ENCODE assay signal across 14 mouse cellular contexts in the genomic region with DNA sequence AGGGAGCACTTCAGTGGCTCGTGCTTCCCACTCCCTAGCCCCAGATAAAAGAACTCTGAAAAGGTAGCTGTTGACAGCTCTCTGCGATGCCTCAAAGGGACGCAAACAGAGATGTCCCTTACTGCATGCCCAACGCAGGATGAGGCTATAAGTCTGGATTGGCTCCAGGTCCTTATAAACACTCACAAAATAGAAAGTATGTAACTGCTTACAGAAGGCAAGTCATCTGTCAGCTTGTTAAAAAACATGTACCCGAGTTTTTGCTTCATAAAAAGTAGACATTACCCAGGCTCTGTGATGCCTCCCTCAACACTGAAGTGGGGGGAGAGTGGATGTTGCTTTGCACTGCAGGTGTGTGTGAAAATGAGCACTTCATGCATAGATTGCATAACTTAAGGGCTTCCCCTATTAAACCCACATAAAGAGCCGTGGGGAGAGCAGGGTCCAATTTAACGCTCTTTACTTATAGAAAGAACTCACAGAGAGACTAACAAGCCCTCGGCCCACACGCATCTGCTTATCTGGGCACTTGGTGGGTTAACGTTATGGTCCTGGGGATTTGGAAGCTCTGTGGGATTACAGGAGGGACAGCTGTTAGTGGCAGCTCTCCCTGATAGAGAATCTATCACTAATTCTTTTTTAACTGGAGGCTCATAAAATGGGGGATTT. TPM values are rescaled to one million over a fixed set of nuclear protein-coding genes. Genes with fewer than 3 reads are reported as not detected.
DNase-seq lines count a peak whose midpoint lies in the region; ATAC-seq and TF ChIP-seq lines count a peak whose summit lies in the region.
"Had no signal": no experiment of that assay in that cellular context is flagged by ENCODE, and none has a peak within 500 bp of the region (broad histone marks: within the 10 kb centered on the region; RNA-seq: fewer than 3 reads in every experiment).

No protein-coding gene starts in this region.

- 15% methylated on average over 10 of the region's 10 CpGs for WGBS in heart, embryonic 14.5 days
- 28% methylated on average over 10 of the region's 10 CpGs for WGBS in heart, embryonic 10.5 days
- WGBS in lung, embryonic 14.5 days: 20% methylated on average over 10 of the region's 10 CpGs
- 25% methylated on average over 10 of the region's 10 CpGs for WGBS in limb, embryonic 13.5 days

- peak overlapping the region; percentile 4 to 43; a peak in 1 of 4 replicates for H3K27ac ChIP-seq in heart, embryonic 14.5 days (replicated peaks in 1 of 2; ENCODE audit: control insufficient read depth in 1 of 2, insufficient read depth in 1 of 2, low read depth in 2 of 2, low read length in 2 of 2)
- H3K27ac ChIP-seq in heart, embryonic 10.5 days: no peak overlapping the region
- no peak overlapping the region for H3K27ac ChIP-seq in lung, embryonic 14.5 days (ENCODE audit: low read depth)
- H3K27ac ChIP-seq in limb, embryonic 13.5 days: no peak overlapping the region
- H3K27ac ChIP-seq: kidney, postnatal 0 days; liver, embryonic 13.5 days; macrophage had no signal

- peaks cover 10 to 49% of the 10 kb centered on the region in 2 experiments for H3K4me1 ChIP-seq in heart, embryonic 14.5 days (ENCODE audit: control insufficient read depth in 2 of 2, insufficient read depth in 2 of 2, low read length in 2 of 2)
- peaks cover 80% of the 10 kb centered on the region for H3K4me1 ChIP-seq in heart, embryonic 10.5 days
- H3K4me1 ChIP-seq in lung, embryonic 14.5 days (ENCODE audit: insufficient read depth): no peaks in the 10 kb centered on the region
- H3K4me1 ChIP-seq in limb, embryonic 13.5 days: peaks cover 9% of the 10 kb centered on the region
- H3K4me1 ChIP-seq: liver, embryonic 13.5 days had no signal

- no peak overlapping the region for H3K4me3 ChIP-seq in heart, embryonic 14.5 days (ENCODE audit: control insufficient read depth in 1 of 2, insufficient read depth in 1 of 2, low read depth in 1 of 2, low read length in 2 of 2)
- H3K4me3 ChIP-seq in heart, embryonic 10.5 days: no peak overlapping the region
- no peak overlapping the region for H3K4me3 ChIP-seq in lung, embryonic 14.5 days (ENCODE audit: low read depth, low read length)
- H3K4me3 ChIP-seq in limb, embryonic 13.5 days: no peak overlapping the region
- H3K4me3 ChIP-seq: liver, embryonic 13.5 days had no signal

- H3K9me3 ChIP-seq in heart, embryonic 14.5 days (ENCODE audit: control insufficient read depth, low read length): no peaks in the 10 kb centered on the region
- no peaks in the 10 kb centered on the region for H3K9me3 ChIP-seq in heart, embryonic 10.5 days
- no peaks in the 10 kb centered on the region for H3K9me3 ChIP-seq in lung, embryonic 14.5 days (ENCODE audit: low read depth, low read length)
- no peaks in the 10 kb centered on the region for H3K9me3 ChIP-seq in limb, embryonic 13.5 days
- H3K9me3 ChIP-seq: liver, embryonic 13.5 days had no signal

- 0 out of 2 replicates have a peak overlapping the region, but pooled peaks have one; percentile 4 for H3K4me2 ChIP-seq in heart, embryonic 14.5 days (ENCODE audit: low read length)
- H3K4me2 ChIP-seq in lung, embryonic 14.5 days: no peak overlapping the region
- no peak overlapping the region for H3K4me2 ChIP-seq in limb, embryonic 13.5 days (replicated peaks)
- H3K4me2 ChIP-seq: liver, embryonic 13.5 days had no signal

- TF ChIP-seq POLR2A in brain, embryonic 14.5 days (IDR thresholded peaks at IDR 0.05; ENCODE audit: borderline replicate concordance, extremely low read depth, insufficient read depth, insufficient read length, poor library complexity, severe bottlenecking): no peak

- H3K36me3 ChIP-seq in heart, embryonic 14.5 days (ENCODE audit: control insufficient read depth, insufficient read depth, low read length): 0 out of 2 replicates have a peak, but pooled peaks cover 5% of the 10 kb centered on the region
- H3K36me3 ChIP-seq in heart, embryonic 10.5 days: peaks cover under 1% of the 10 kb centered on the region; the same call in 1 of the 2 replicates
- H3K36me3 ChIP-seq in lung, embryonic 14.5 days (ENCODE audit: insufficient read depth): no peaks in the 10 kb centered on the region
- H3K36me3 ChIP-seq in limb, embryonic 13.5 days: no peaks in the 10 kb centered on the region
- H3K36me3 ChIP-seq: liver, embryonic 13.5 days had no signal

- H3K27me3 ChIP-seq in heart, embryonic 14.5 days (ENCODE audit: control insufficient read depth, insufficient read depth, low read length): no peaks in the 10 kb centered on the region
- no peaks in the 10 kb centered on the region for H3K27me3 ChIP-seq in heart, embryonic 10.5 days (ENCODE audit: insufficient read depth, poor library complexity, severe bottlenecking)
- no peaks in the 10 kb centered on the region for H3K27me3 ChIP-seq in lung, embryonic 14.5 days (ENCODE audit: insufficient read depth, low read length)
- 0 out of 2 replicates have a peak, but pooled peaks cover 9% of the 10 kb centered on the region for H3K27me3 ChIP-seq in limb, embryonic 13.5 days
- H3K27me3 ChIP-seq: liver, embryonic 13.5 days had no signal

- no peak for DNase-seq in heart, embryonic 10.5 days (ENCODE audit: low spot score)
- peak; percentile 54 for DNase-seq in lung, embryonic 14.5 days
- DNase-seq in lung, postnatal 25 days (ENCODE audit: low spot score): no peak
- peak; percentile 52 for DNase-seq in brain, embryonic 14.5 days (ENCODE audit: low read depth)
- no peak for DNase-seq in cerebellum, adult 11 months
- DNase-seq in cerebellum, adult 11-12 months: no peak
- DNase-seq: adrenal gland, postnatal 36 days; cerebellum, adult 18-20 months; liver, embryonic 13.5 days had no signal

- H3K9ac ChIP-seq in heart, embryonic 14.5 days (ENCODE audit: low read length): no peak overlapping the region
- H3K9ac ChIP-seq in lung, embryonic 14.5 days: no peak overlapping the region
- no peak overlapping the region for H3K9ac ChIP-seq in limb, embryonic 13.5 days
- H3K9ac ChIP-seq: liver, embryonic 13.5 days had no signal

- ATAC-seq in heart, embryonic 14.5 days (ENCODE audit: insufficient number of reproducible peaks, insufficient read depth, low FRiP score, low read depth): no peak
- ATAC-seq in lung, embryonic 14.5 days (ENCODE audit: insufficient read depth): no peak; the same call in 1 of the 2 replicates
- ATAC-seq in limb, embryonic 13.5 days (ENCODE audit: low FRiP score, low read depth): peak; percentile 48; the same call in 1 of the 2 replicates
- ATAC-seq: activated CD4-positive, CD25-positive, alpha-beta regulatory T cell, adult 4 months had no signal

- TF ChIP-seq CTCF in lung, embryonic 14.5 days (IDR thresholded peaks at IDR 0.05; ENCODE audit: low read depth): no peak
- TF ChIP-seq CTCF in brain, embryonic 14.5 days (IDR thresholded peaks at IDR 0.05; ENCODE audit: borderline replicate concordance, extremely low read depth, insufficient read depth, insufficient read length): no peak

RNA-seq across cellular contexts. Expression of a gene that starts 23.2 kb away (rescaled TPM):
- polyA plus RNA-seq in heart, embryonic 14.5 days (2014; fragmentation: Nextera tagmentation; extraction: Ambion mirVana): 64.8 and 69.1 TPM in 2 replicates
- 22.0 and 31.5 TPM in 2 replicates for polyA plus RNA-seq in heart, embryonic 10.5 days (2016; fragmentation: Nextera tagmentation; extraction: Ambion mirVana)
- polyA plus RNA-seq in lung, embryonic 14.5 days (2014; fragmentation: Nextera tagmentation; extraction: Ambion mirVana): 2.3 TPM in 2 replicates
- 6.1 and 12.7 TPM in 2 replicates for polyA plus RNA-seq in brain, embryonic 14.5 days (2012; rRNA removed)
- 0.28 and 0.46 TPM in 2 replicates for polyA plus RNA-seq in limb, embryonic 13.5 days (2015; fragmentation: Nextera tagmentation; extraction: Ambion mirVana)
- polyA plus RNA-seq: activated CD4-positive, CD25-positive, alpha-beta regulatory T cell, adult 4 months; macrophage had no signal

Comparison
In these comparisons a context has a peak if more than half of its experiments do, and no peak if none do; other contexts are left out.
1. H3K27ac ChIP-seq: peak in heart, embryonic 14.5 days (2 of 2); none in heart, embryonic 10.5 days (single experiment), lung, embryonic 14.5 days (single experiment) and limb, embryonic 13.5 days (single experiment).
2. DNase-seq: peak in lung, embryonic 14.5 days (single experiment) and brain, embryonic 14.5 days (single experiment); none in heart, embryonic 10.5 days (single experiment), lung, postnatal 25 days (single experiment), cerebellum, adult 11 months (single experiment) and cerebellum, adult 11-12 months (single experiment).